Mouse (Mus musculus): ENCODE measurements around the gene Gpatch2.

Gpatch2 gene

DNA sequence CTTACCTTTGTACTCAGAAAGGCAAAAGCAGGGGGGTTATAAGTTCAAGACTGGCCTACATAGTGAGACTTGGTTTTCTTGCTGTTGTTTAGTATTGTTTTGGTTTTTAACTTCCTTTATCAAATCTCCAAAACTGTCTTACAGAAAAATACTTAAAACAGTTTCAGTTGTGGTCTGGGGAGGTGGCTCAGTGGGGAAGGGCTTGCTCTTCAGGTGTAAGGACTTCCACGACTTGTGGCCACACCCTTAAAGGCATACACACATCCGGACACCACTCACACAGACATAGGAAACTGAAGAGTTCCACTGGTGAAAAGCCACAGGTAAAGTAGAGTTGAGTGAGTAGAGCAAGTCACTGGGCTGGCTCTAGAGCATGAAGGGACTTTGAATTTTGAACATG lies 93.2 kb downstream of the Gpatch2 start:
- no peak for DNase-seq

DNA sequence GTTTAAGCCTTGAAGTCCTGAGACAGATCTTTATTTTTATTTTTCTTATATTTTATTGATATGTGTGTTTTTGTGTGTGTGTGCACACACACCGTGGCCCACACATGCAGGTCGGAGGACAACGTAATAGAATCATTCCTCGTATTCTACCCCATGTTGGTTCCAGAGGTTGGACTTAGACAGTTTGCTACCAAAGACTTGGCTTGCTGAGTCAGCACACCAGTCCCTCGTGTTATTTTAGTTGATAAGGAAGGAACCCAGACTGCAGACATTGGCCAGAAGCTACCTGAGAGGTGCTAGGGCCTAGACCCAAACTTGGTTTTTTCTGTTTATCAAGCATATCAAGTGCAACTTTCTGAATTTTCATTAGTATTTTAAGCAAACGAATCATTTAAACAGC lies 95.8 kb downstream of the Gpatch2 start:
- DNase-seq = no peak

DNA sequence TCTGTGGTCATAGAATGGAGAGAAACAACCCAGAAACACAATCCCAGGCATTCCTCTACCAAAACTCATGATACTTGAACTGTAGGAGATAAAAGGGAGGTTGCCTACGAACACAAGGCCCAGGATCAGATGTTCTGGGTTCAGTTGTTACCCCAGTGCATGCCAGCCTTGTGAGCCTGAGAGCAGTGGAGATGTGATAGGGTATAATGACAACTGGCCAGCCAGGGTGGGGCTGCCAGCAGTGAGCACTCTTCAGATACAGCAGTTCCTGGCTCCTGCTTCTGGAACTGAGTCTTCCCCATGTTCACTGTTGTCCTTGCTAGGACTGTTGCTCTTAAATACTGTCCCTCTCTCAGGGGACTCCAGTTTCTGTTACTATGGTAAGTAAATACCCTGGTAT lies 98.0 kb downstream of the Gpatch2 start:
- DNase-seq = no peak

DNA sequence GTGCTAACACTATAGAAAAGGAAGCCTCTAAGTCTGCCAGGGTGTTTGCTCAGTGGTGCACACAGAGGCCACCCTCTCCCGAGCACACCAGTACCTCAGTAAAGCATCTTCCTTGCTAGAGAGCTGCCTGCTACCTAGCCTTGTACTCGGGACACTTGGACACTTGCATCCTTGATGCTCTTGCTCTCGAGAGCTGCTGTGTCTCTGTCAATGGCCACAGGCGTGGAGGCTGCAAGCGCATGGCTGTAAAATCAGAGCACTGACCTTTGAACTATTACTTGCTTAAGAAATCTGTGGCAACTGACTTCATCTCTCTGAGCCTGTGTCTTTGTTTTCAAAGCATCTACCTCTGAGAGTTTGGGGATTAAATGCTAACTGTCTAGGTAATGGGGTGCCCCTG lies 98.5 kb downstream of the Gpatch2 start:
- DNase-seq = no peak

DNA sequence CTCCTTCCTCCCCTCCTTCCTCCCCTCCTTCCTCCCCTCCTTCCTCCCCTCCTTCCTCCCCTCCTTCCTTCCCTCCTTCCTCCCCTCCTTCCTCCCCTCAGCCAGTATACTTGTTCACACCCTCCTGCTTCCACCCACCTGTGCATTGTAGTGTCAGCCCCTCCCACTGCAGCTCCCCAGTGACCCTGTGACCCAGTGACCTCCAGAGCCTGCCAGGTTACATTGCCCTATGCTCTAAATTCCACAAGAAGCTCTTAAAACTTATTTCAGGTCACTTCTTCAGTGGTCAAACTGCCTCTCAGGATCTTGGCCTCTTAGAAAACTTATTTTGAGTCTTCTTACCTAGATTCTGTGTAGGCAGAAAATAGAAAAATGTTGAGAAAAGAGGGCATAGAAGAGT lies 99.2 kb downstream of the Gpatch2 start:
- DNase-seq = peak in 1 of 2 experiments; percentile 17

DNA sequence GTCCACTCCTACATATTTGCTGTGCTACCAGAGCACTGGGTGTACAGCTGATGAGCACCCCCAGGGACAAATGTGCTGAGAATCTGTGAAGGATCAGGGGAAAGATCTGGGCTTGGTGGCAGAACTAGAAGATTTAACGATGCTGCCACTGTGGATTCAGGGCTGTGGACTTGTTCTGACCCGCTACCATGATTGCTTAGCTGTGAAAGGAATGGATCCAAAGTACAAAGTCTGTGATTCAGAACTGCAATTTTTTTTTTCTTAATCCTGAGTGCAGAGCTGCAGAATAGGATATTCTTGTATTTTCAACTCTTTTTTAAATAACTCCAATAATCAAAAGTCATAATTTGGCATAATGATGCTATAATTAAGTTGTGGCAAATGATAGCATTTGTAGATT lies 100.5 kb downstream of the Gpatch2 start:
- no peak for DNase-seq

DNA sequence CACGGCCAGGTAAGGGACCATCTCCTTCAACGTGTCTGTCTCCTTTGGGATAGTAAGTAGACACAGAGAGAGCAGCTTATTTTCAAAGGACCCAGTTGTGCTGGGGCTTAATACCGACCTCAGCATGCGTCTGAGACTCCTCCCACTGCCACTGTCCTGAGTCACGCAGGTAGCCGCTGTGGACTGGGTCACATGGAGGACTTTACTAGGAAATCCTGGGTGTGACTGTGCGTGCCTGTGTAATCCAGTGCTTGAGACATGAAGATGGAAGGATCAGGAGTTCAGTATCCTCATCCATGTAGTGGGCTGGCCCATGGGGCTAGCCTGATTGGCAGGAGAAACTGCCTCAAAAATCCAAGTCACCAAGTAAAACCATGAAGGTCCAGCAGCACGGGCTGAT lies 101.2 kb downstream of the Gpatch2 start:
- no peak for DNase-seq

DNA sequence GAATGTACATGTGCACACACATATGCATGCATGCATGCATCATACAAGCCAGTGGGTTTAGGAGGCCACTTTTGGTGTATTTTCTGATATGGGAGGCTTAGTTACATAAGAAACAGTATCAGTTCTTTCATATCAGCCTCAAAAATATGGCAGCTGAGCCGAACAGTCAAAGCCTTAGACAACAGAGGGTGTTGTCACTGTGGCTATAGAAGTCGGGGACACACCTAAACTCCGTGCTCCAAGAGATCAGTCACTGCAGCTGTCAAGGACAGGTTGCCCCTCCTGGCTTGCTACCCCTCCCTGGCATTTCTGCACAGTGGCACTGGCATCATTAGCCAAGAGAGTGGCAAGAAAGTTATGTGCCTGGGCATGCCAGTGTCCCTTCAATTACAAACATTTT lies 106.5 kb downstream of the Gpatch2 start:
- DNase-seq = no peak

DNA sequence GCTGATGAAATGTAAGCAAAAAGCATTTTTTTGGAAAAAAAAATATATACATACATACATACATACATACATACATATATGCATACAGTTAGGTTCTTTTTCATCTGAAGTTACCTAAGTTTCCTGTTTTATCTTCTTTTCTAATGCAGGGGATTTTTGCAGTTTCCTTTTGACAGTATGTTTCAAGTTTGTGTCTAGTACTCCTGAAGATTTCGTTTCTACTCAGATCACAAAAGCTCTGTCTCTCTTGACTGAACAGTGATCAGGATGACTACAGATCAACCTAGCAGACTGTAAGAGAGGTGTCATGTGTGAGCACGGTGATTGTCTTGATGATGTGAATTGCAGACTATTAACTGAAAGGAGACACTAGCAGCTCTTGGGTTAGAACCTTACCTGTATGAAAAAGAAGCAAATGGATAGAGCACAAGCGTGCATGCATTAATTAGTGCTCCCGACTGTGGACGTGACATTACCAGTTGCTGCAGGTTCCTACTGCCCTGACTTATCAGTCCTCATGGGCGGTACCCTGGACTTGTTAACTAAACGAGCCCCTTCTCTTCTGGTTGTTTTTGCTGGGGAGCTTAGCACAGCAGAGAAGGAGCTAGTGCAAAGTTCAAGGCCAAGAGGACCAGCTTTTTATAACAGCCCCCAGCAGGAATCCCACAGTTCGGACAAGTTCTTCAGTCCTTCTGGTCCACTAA lies 107.3 kb downstream of the Gpatch2 start:
- DNase-seq = no peak

DNA sequence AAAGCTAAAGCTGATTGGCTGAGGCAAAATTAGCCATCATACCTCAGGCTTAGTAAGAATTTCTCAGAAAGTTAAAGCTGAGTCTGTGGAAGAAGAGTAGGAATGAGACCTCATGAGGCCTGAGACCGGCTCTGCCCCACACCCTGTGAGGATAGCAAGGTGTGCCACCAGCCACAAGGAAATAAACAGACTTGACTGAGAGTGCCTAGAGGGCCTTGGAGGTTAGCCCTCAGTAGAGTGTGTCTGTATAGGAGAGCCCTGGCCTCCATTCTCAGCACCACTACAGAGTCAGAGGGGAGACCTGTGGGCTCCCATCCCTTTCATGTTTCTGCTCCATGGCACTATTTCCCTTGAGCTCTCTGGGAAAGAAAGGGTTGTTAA lies 107.9 kb downstream of the Gpatch2 start:
- no peak for DNase-seq

DNA sequence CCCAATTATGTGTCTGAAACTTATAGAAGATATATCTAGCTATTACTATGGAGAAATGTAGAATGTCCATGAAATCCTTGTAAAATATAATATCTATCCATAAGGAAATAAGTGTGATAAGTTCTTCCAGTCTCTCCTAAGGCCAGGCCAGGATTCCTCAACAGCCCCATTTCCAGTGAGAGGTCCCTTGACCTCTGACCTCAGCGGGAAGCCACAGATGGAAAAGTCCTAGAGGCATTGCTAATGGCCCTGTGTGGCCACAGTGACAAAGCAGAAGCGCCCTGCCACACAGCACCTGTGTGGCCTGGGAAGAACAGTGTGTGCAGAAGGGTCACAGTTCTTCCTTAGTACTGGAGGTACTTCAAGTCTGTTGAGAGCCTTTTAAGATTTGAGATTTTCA lies 127.2 kb downstream of the Gpatch2 start:
- DNase-seq = no peak

DNA sequence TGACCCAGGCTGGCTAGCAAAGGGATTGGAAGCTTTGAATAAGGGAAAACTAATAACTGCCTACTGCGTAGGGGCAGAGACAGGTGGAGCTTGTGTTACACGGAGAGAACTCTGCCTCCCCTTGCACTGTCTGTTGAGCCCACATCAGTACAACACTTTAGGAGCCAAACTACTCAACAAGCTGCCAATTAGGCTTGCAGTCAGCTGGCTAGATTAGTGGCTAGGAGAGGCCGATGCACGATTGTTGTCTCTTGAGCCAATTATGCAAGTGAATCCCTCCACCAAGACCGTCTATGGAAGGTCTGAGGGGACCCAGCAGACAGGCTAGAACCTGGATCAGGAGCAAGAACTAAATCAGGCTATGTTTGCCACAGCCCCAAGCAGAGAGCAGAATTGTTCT lies 129.8 kb downstream of the Gpatch2 start:
- DNase-seq = no peak

DNA sequence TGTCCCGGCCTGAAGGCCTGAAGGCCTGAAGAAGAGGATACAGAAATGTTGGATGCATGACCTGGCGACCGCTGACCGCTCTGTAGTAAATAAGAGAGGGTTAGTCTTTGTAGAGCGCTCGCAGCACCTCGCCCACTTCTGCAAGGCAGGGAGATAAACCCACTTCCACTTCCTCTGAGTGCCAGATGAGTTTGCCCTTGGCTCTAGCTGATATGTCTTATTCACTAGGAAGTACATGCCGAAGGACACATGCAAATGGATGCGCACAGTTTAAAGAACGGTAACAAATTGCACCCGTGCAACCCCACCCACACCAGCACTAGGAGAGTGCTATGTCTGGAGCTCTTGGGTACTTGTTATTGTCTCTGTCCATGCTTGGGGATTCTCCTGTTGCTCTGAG lies 131.6 kb downstream of the Gpatch2 start:
- no peak for DNase-seq

DNA sequence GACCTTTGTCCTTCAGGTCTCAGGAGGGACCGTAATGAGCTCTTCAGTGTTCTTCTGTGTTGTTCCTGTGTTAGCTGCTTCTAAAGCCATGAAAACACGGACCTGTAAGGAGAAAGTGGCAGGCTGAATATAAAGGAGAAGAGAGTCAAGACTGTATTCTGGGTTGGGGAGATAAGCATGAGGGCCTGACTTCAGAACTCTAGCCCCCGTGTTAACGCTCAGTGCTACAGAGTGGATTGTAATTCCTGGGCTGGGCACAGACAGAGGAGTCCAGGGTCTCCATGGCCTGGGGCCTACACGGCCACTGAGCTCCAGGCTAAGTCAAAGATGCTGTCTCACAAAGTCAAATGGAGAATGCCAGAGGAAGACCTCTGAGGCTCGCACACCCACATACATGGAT lies 132.3 kb downstream of the Gpatch2 start:
- DNase-seq = no peak

DNA sequence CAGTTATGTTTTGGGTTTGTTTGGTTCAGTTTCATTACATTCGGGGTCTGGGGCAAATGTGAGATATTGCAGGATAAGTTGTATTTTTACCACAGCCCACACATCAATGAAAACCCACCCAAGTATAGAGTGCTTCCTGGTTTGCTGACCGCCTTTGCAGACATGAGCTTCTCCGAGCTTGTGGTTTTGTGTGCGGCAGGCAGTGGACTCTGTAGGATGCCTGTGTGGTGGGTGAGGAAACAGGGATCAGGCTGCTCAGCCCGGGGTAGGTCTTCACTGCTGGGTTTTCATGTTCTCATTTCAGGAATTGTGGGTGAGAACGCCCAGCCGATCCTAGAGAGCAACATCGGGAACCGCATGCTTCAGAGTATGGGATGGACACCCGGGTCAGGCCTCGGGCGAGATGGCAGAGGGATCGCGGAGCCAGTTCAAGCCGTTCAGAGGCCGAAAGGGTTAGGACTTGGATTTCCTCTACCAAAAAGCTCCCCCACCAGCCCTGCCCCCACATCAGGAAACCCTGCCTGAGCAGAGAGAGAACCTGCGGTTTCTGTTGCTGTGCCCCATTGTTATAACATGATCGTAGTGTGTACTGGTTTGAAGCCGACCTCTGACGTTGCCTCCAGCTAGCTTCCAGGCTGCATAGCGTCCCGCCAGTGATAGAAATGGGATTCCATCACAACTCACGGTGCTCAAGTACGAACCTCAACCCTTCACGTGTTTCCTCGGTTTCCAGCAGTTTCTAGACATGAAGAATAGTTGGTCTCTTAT lies 132.9 kb downstream of the Gpatch2 start:
- no peak for DNase-seq

DNA sequence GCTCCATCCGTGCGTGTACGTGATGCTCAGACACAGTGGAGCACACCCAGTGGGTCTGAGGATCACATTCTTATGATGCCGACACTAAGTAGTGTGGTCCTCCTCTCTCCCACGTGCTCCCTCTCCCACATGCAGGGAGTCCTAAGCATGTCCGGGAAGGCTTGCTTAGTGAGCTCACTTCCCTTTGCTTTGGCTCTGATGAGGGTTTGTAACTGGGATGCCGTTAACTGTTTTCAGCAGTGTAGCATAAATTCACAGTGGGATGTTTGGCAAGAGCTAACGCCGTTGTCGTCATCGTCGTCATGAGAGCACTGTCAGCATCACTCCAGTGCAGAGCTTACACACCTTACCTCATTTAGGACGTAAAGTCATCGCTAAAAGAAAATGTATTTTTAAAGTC lies 133.6 kb downstream of the Gpatch2 start:
- DNase-seq = no peak

DNA sequence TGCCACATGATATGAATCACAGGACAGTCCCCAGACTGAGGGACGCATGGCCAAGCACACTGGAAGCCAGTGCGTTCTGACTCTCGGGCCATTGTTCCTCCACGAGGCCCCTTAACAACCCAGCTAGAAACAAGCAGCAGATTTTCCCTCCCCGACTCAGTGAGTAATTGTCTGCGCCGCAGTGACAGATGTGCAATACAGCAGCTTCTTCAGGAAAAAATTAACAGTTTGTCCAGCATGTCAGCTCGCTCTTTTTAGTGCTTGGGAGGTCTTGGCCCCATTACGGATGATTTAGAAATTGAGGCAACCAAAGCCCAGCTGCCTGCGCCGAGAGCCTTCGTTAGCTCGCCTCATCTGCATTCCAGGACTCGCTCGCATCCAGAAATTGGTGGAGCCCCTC lies 140.9 kb downstream of the Gpatch2 start:
- no peak for DNase-seq

DNA sequence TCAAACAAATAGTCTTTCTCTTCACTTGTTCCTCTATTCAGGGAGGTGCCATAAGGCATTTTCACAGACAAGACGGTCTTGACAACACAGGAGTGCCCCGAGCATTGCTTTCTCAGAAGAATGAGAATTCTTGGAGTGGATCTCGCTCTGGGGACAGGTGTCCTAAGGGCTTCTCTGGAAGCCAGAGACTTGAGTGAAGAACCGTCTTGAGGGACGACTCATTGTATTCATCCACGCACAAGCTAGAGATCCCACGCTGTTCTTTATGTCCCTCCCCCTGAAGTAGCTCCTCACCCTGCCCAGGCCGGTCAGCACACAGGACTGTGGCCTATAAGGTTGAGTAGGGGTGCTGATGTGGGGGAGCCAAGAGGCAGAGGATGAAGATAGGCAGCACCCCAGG lies 141.6 kb downstream of the Gpatch2 start:
- DNase-seq = no peak

DNA sequence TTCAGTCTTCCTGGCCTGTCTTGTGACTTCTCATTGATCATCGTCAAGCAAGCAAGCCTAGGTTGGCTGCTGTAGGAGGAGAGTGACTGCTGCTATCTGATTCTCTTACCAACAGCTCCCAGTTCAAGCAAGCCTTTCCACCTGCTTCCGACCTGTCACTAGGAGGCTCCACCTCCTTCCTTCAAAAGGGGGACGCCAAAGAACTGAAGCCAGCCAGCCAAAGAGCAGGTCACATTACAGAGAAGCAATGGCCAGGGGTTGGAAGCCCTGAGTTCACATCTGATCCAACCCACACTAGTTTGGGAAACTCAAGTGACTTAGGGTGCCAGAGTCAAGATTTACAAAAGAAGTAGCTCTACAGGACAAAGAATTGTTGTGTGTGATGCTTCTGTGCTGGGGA lies 144.9 kb downstream of the Gpatch2 start:
- peak; percentile 5 to 7 for DNase-seq

DNA sequence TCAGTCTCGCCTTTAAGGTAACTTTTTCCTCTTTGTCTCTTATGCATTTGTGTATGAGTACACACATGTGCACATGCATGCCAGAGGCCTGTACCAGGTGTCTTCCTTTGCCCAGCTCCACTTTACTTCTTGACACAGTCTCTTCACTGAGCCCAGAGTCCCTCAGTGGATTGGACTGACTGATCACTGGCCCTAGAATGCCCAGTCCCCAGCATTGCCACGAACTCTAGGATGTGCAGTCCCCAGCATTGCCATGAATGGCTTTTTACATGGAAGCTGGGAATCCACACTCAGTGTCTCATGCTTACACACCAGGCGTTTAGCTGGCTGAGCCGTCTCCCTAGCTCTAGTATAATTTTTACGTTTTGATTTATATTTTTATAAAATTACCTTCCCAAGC lies 147.2 kb downstream of the Gpatch2 start:
- no peak for DNase-seq

DNA sequence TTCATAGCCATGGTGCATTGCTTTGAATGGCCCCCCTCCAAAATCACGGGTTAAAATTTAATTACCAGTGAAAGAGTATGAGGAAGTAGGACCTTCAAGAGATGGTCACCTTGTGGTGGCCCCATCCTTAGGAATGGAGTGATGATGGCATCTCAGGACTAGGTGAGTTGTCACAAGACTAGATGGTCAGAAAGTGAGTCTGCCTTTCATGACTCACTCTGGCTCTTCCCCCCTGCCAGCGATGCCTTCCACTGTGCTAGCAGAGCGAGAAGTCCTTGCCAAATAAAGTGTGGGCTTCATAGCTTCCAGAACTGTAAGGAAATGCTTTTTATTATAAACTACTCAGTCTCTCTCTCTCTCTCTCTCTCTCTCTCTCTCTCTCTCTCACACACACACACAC lies 150.1 kb downstream of the Gpatch2 start:
- peak in 1 of 2 experiments; percentile 7 for DNase-seq

DNA sequence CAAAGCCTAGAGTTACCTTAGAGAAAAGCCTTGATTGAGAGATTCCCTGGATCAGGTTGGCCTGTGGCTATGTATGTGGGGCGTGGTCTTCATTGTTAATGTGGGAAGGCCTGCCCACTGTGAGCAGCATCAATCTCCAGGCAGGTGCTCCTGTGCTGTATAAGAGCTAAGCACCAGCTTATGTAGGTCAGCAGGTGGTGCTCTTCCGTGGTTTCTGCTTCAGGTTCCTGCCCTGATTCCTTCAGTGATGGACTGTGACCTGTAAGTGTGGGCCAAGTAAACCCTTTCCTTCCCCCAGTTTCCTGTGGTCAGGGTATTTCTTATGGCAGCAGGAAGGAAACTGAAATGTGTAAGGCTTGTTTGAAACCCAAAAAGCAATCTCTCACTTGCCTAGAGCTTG lies 151.5 kb downstream of the Gpatch2 start:
- DNase-seq = peak; percentile 20 to 23

DNA sequence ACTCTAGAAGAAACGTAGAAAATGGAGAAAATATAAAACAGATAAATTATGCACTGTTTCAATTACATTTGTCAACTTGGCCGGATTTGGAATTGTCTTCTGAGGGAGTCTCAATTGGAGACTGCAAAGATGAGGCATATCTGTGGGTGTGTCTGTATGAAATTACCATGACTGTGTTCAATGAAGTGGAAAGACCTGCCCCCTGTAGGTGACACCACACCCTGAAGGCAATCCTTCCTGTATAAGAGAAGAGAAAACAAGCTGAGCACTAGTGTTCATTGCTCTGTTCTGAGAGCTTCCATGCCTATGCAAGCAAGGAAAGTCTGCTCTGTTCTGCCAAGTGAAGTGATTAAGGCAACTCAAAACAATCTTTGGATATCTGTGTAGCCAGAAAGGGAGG lies 153.7 kb downstream of the Gpatch2 start:
- no peak for DNase-seq

DNA sequence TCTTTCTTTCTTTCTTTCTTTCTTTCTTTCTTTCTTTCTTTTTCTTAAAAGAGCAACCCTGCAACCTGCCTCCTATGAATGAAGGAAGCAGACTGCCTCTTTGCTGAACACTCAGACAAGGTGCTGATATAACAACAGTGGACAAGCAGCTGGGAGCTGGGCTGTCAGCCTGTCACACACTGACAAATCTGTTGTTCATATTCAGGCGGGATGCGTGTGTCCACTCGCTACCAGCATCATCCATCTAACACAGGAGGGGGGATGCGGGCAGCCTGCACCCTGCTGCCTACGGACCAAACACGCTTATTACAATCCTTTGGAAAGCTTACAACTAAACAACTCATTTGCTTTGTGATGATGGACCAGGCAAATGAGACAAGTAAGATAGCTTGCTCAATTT lies 158.2 kb downstream of the Gpatch2 start:
- no peak for DNase-seq

DNA sequence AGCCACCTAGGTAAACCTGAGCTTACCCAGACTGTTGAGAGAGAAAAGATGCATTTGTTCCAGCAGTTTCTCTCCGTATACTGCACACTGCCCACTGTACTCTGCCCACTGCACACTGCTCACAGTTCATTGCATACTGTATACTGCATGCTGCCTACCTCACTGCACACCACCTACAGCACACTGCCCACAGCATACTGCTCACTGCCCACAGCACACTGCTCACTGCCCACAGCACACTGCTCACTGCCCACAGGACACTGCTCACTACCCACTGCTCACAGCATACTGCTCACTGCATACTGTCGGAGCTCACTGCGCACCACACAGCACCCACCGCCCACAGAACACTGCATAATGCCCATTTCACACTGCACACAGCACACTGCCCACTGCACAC lies 159.1 kb downstream of the Gpatch2 start:
- DNase-seq = no peak
